Mouse (Mus musculus): ENCODE data around the gene Ube2f.

DNA sequence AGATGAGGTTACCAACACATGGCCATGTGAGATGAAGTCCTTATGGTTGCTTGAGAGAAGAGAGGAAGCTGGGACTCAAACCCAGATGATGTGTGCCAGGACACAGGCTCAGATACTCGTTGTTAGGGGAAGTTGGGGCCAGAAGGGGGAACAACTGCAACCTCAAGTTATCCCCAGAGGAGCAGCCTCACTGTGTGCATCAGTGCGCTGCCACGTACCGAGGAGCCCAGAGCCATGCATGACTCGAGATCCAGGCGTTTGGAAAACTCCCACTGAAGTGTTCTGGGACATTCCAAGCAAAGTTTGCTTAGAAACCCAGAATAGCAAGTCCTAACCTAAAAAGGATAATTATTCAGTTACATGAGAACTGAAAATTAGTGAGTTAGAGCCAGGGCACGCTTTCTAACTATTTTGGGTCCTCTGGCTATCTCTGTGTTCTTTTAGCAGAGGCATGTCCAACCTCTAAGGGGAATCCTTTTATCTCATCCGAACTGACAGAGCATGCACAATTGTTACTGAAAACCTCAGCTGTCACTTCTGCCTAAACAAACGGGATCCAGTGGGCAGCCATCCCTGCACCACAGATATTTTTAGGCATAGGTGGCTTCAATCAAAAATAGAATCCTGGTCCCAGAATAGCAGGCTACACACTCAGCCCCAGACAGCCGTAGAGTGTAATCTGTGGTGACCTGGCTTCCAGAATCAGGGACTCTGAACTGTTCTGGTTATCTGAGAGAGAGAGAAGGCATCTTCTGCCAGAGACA, 33.4 kb upstream of the Ube2f start:
- no peak for TF ChIP-seq POLR2A (IDR thresholded peaks at IDR 0.05; ENCODE audit: low read depth, low read length)
- no peak for TF ChIP-seq CTCF (IDR thresholded peaks at IDR 0.05; ENCODE audit: extremely low read depth, insufficient read length, insufficient replicate concordance, low read depth, low read length)

All from small intestine, adult 2 months (tissue).